Mouse (Mus musculus): ENCODE results near the gene Acsl6. TPM values are rescaled to one million over a fixed set of nuclear protein-coding genes. Genes with fewer than 3 reads are reported as not detected.

Acsl6 gene
- total RNA-seq, 2 experiments from 2014 or later: 89.8 to 95.8 TPM

- intact Hi-C loops (cut with DNase I): no loop called here
- DNase-seq: no peak
Measured at GRCm38 (mm10) chr11:54305331-54305730, 1.7 kb downstream of the Acsl6 start.

GRCm38 (mm10) chr11:54307139-54307816, 3.7 kb downstream of the Acsl6 start:
- intact Hi-C loops (cut with DNase I): no loop called here
- DNase-seq: peak; percentile 50

- no peak for DNase-seq
- intact Hi-C loops (cut with DNase I): no loop called here
Measured at GRCm38 (mm10) chr11:54310588-54310987, 7.0 kb downstream of the Acsl6 start.

- intact Hi-C loops (cut with DNase I): no loop called here
- DNase-seq: peak; percentile 42
Measured at GRCm38 (mm10) chr11:54312021-54312420, 8.4 kb downstream of the Acsl6 start.

- intact Hi-C loops (cut with DNase I): no loop called here
- DNase-seq: no peak
Measured at GRCm38 (mm10) chr11:54312603-54313002, 9.0 kb downstream of the Acsl6 start.

GRCm38 (mm10) chr11:54313391-54314360, 10.1 kb downstream of the Acsl6 start:
- intact Hi-C loops (cut with DNase I): no loop called here
- no peak for DNase-seq

- peak; percentile 60 for DNase-seq
- intact Hi-C loops (cut with DNase I): no loop called here
Measured at GRCm38 (mm10) chr11:54314740-54315139, 11.1 kb downstream of the Acsl6 start.

- intact Hi-C loops (cut with DNase I): no loop called here
- no peak for DNase-seq
Measured at GRCm38 (mm10) chr11:54315336-54315735, 11.7 kb downstream of the Acsl6 start.

- no peak for DNase-seq
- intact Hi-C loops (cut with DNase I): no loop called here
Measured at GRCm38 (mm10) chr11:54317361-54317760, 13.8 kb downstream of the Acsl6 start.

GRCm38 (mm10) chr11:54317795-54318194, 14.2 kb downstream of the Acsl6 start:
- intact Hi-C loops (cut with DNase I): no loop called here
- DNase-seq: no peak

- DNase-seq: no peak
- intact Hi-C loops (cut with DNase I): no loop called here
Measured at GRCm38 (mm10) chr11:54321802-54322532, 18.4 kb downstream of the Acsl6 start.

GRCm38 (mm10) chr11:54331463-54332183, 28.0 kb downstream of the Acsl6 start:
- no peak for DNase-seq
- intact Hi-C loops (cut with DNase I): no loop called here

GRCm38 (mm10) chr11:54336165-54336707, 32.6 kb downstream of the Acsl6 start:
- DNase-seq: peak; percentile 58
- intact Hi-C loops (cut with DNase I): no loop called here

- intact Hi-C loops (cut with DNase I): no loop called here
- no peak for DNase-seq
Measured at GRCm38 (mm10) chr11:54343703-54344102, 40.1 kb downstream of the Acsl6 start.

- intact Hi-C loops (cut with DNase I): no loop called here
- no peak for DNase-seq
Measured at GRCm38 (mm10) chr11:54351704-54352103, 48.1 kb downstream of the Acsl6 start.

- intact Hi-C loops (cut with DNase I): no loop called here
- no peak for DNase-seq
Measured at GRCm38 (mm10) chr11:54353121-54353576, 49.6 kb downstream of the Acsl6 start.

GRCm38 (mm10) chr11:54354595-54355563, 51.3 kb downstream of the Acsl6 start:
- intact Hi-C loops (cut with DNase I): no loop called here
- peak; percentile 77 for DNase-seq

- DNase-seq: no peak
- intact Hi-C loops (cut with DNase I): no loop called here
Measured at GRCm38 (mm10) chr11:54355564-54355955, 52.0 kb downstream of the Acsl6 start.

GRCm38 (mm10) chr11:54356676-54357075, 53.1 kb downstream of the Acsl6 start:
- intact Hi-C loops (cut with DNase I): no loop called here
- DNase-seq: no peak

All from left cerebral cortex, postnatal 4 days (tissue).